Mouse (Mus musculus) right cerebral cortex, adult 2 months (tissue): ENCODE data around the gene Tlr8.
"Not testable (repeated sequence)": the region's sequence is repeated elsewhere in the genome, so short reads cannot be mapped to it uniquely, and the experiment has no call there.

Source experiments
- DNase-seq, 2 experiments: peaks; one replicate each; pipeline ENCODE4 v3.0.0; 2021 to 2022; ENCODE audit warnings: low spot score in 2 of 2

The Tlr8 gene

GRCm38 (mm10) chrX:167264086-167264485 is at the start of gene Tlr8:
TSS of gene Tlr8 (minus strand) at chrX:167264329.
- no peak for DNase-seq

DNA sequence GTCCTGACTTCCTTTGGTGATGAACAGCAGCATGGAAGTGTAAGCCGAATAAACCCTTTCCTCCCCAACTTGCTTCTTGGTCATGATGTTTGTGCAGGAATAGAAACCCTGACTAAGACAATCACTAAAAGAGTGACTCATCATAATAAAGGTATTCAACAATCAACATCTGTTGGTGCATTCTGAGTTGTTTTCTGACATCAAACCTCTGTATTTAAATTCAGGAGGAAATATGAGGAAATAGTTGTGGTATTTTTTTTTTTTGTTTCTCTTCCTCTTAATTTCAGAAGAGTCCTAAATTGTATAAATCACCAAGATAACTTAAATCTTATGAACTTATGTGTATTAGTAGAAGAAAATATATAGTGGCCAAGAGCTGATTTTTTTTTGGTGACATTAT is 37.9 kb upstream of the Tlr8 start:
- DNase-seq: not testable (repeated sequence)

- peak; percentile 68 to 72 for DNase-seq
Measured at GRCm38 (mm10) chrX:167276953-167277352, 12.8 kb upstream of the Tlr8 start.

- DNase-seq: no peak
Measured at GRCm38 (mm10) chrX:167276551-167276950, 12.4 kb upstream of the Tlr8 start.

DNA sequence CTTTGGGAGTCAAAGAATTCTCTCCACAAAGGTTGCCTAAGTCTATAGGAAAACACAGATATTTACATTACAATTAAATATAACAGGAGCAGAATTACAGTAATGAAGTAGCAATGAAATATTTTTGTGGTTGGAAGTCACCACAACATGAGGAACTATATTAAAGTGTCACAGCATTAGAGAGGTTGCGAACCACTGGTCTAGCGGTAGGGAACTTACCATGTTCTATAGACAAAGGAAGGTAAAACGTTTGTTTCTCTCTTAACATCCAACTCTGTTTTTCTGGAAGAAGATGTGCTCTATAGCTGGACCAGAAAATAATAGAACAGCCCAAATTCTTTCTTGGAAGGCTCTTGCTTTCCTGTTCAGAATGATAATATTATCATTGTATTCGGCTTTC is 599 bp downstream of the Tlr8 start:
- no peak for DNase-seq

- no peak for DNase-seq
Measured at GRCm38 (mm10) chrX:167241736-167242135, 22.4 kb downstream of the Tlr8 start.

- no peak for DNase-seq
Measured at GRCm38 (mm10) chrX:167239293-167239921, 24.7 kb downstream of the Tlr8 start.

DNA sequence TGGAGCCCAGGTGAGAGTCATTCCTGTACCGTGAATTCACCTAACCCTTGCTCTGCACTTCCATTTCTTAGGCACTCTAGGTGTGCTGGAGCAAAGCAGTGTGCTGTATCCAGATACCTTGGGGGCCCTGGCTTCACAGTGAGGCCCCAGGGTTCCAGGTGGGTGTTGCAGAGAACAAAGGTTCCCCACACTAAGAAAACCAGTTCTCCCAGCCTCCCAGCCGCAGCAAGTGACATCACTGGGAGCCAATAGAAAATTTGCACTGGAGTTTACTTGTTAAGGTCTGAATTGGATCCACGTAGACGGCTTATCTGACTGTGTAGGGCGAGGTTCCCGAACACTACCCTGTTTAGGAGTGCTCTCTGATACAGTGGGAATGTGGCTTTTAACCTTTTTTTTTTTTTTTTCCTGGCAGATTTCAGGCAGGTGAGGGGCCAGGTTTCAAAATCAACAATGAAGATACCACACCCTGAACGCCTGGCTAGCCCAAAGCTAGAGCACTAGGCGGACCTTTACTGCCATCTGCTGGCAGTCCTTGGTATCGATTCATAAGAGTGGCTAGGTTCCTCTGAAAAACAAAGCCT is 30.9 kb downstream of the Tlr8 start:
- peak; percentile 77 to 80 for DNase-seq

GRCm38 (mm10) chrX:167231150-167231549 is 33.0 kb downstream of the Tlr8 start:
- DNase-seq: no peak

DNA sequence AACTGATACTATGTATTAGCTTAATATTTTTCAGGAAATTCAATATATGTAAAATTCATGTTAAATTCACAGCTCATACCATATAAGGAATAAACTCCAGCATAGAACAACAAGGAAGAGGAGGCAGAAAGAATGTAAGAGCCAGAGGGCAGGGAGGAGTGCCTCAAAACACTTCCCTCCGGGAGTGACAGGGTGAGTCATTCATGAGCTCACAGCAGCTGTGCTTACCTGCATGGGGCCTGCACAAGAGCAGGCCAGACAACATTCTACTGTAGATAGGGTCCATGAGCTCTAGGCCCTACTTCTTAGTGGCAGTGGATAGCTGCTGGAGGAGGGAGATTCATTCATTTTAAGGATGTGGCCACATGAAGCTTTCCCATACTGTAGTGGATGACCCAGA is 34.3 kb downstream of the Tlr8 start:
- DNase-seq: no peak

DNA sequence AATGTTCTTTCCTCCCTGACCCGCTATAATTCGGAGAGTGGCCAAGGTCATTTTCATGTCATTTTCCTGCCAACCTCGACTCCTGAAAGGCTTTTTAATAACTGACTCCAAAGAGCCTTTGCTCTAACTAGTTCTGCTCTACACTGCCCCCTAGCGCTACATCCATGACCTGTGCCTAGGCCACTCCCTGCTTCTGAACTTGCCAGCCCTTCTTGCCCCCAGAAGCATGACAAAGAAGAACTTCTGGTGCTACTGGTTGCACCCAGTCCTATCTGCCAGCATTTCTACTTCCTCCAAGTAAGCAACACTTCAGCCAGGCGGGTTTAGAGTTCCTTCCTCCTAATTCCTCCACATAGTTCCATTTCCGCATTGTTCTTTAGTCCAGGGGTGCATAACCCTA is 34.9 kb downstream of the Tlr8 start:
- no peak for DNase-seq

DNA sequence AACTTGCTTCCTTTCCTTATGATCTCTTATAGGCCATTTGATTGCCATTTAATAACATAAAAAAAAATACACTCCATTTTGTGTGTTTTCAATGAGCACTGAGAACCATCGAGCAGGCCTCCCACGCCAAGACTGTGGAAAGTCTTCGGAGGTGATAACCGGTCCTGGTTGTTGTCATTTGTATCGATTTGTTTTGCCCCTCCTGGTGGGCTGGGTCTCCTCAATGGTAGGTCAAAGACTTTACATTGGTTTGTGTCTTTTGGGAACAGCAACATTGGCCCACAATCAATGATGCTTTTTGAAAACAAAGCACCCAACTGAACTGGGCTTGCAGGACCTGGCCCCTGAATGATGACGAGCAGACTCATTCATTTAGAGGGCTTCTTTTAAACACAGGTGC is 36.4 kb downstream of the Tlr8 start:
- no peak for DNase-seq

- DNase-seq: no peak
Measured at GRCm38 (mm10) chrX:167227138-167227537, 37.0 kb downstream of the Tlr8 start.

- no peak for DNase-seq
Measured at GRCm38 (mm10) chrX:167226570-167226969, 37.6 kb downstream of the Tlr8 start.

GRCm38 (mm10) chrX:167212707-167213106 is 51.4 kb downstream of the Tlr8 start:
- no peak for DNase-seq

- no peak for DNase-seq
Measured at GRCm38 (mm10) chrX:167211871-167212555, 52.1 kb downstream of the Tlr8 start.

DNA sequence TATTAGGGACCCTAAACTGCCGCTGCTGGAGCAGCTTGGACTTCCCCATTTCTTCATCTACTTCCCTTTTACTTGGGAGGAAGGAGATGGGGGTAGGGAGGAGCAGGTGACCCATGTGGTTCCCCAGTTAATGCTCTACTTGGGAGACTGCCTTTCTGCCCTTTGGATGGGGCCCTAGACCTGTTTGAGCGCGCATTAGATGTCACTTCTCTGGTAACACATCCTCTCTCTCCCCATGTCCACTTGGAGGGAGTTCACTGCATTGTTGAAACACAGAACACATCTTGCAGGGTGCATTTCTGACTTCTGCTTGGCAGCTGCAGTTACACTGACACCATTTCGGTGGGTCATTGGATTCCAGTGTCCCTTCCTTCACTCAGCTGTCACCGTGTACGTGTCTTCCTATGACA is 53.8 kb downstream of the Tlr8 start:
- DNase-seq: no peak

DNA sequence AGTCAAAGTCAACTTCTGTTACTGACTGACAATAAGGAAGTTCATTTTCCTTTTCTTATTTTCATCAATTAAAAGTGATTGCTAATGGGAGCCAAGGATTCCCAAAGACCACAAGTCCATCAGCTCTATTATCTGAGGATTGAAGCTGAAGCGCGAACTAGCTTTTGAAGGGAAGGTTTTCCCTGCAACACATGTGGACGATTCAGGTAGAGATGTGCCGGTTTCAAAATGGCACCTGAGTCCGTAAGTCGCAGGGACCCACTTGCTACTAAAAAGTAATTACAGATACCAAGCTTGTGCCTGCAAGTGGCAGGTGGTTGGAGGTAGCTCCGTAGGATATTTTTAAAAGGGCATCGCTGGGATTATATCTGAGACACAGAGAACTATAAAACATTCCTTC is 54.3 kb downstream of the Tlr8 start:
- DNase-seq: no peak

- DNase-seq: peak; percentile 69 to 79
Measured at GRCm38 (mm10) chrX:167208978-167209754, 55.0 kb downstream of the Tlr8 start, which contains the start of gene Tmsb4x. TSS of gene Tmsb4x (minus strand) at chrX:167209315.

DNA sequence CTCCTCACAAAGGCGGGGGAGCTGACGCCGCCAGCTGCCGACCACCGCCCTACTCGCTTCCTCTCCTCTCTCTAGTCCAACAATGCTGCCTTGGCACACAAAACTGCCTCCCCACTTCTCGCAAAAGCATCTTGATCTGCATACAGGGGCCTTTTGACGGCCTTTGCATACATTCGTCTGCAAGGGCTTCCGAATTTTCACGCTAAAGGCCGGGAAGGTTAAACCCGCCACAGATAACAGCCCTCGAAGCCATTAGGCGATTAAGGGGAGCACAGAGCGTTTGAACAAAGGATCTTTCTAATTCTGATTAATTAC is 55.7 kb downstream of the Tlr8 start:
- DNase-seq: no peak

DNA sequence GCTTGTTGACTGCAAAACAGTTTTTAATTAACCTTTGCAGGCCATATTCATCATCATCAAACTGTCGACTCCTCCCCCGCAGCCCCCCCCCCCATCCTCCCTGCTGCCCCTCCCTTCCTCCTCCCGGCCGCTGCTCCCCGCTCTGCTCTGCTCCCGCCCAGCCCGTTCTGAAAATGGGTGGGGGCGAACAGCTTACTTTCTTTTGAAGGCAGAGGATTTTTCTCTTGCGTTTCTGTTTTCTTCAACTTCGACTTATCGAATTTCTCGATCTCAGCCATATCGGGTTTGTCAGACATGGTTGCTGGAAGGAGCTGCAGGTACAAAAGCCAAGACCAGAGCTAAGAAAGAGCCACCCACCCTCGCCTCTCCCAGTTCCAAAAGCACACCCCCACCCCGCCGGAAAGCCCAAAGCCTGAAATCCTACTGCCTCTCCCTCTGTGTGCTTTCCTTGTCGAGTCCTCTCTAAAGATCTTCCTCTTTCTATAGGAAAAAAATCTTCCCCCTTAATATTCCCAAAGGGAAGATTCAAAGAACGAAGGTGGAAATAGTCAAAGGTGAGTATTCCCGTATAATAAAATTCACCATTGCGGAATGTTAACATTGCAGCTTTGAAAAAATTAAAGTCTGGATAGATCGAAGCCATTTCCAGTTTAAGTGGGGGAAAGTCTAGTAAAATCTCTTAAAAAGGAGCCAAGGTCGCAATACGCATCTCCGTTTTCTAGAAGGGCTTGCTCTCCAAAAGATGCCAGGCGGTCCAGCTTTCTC is 56.2 kb downstream of the Tlr8 start:
- no peak for DNase-seq
